Mouse (Mus musculus) embryonic facial prominence, embryonic 11.5 days (tissue): ENCODE results near the gene Gm49027. TPM values are rescaled to one million over a fixed set of nuclear protein-coding genes. Genes with fewer than 3 reads are reported as not detected.
A peak's percentile ranks its signal among the peaks of the same experiment; 100 is the strongest.

Experiments used
- ATAC-seq: fragments of 200-750 bp; cut with Nextera tagmentation; replicated peaks from 2 replicates; pipeline ENCODE4 v1.8.0; 2017; ENCODE audit warnings: low read depth; ENCODE audit not compliant: insufficient number of reproducible peaks, low FRiP score, low TSS enrichment
- DNase-seq: peaks from one replicate; pipeline ENCODE4 v3.0.0-alpha.2; 2015; ENCODE audit warnings: low spot score
- H3K27ac ChIP-seq: fragments of 300-500 bp; sonication (generic); replicated peaks from 2 replicates; pipeline ENCODE4 v1.5.1; 2014; ENCODE audit warnings: mild to moderate bottlenecking, low read depth, low read length, control low read depth
- H3K27me3 ChIP-seq: fragments of 300-500 bp; sonication (generic); 2 replicates; pipeline ENCODE4 v1.6.1; 2014; ENCODE audit warnings: mild to moderate bottlenecking, low read length, moderate library complexity, mixed read lengths; ENCODE audit not compliant: control insufficient read depth, insufficient read depth
- H3K36me3 ChIP-seq: fragments of 300-500 bp; sonication (generic); replicated peaks from 2 replicates; pipeline ENCODE4 v1.6.1; 2014; ENCODE audit warnings: low read depth, mild to moderate bottlenecking, low read length, moderate library complexity, mixed read lengths; ENCODE audit not compliant: control insufficient read depth, insufficient read depth
- H3K4me1 ChIP-seq: fragments of 300-500 bp; sonication (generic); 2 replicates; pipeline ENCODE4 v1.6.1; 2014; ENCODE audit warnings: low read length, mixed read lengths; ENCODE audit not compliant: control insufficient read depth, insufficient read depth
- H3K4me2 ChIP-seq: fragments of 300-500 bp; sonication (generic); 2 replicates; pipeline ENCODE4 v1.6.1; 2014; ENCODE audit warnings: low read depth, mild to moderate bottlenecking, control low read depth, low read length, moderate library complexity
- H3K4me3 ChIP-seq: fragments of 300-500 bp; sonication (generic); 2 replicates; pipeline ENCODE4 v1.5.1; 2014; ENCODE audit warnings: low read depth, low read length, control low read depth
- H3K9ac ChIP-seq: fragments of 300-500 bp; sonication (generic); replicated peaks from 2 replicates; pipeline ENCODE4 v1.6.1; 2014; ENCODE audit warnings: mild to moderate bottlenecking, control low read depth, low read length
- H3K9me3 ChIP-seq: fragments of 300-500 bp; sonication (generic); replicated peaks from 2 replicates; pipeline ENCODE4 v1.6.1; 2016; ENCODE audit warnings: mild to moderate bottlenecking, low read length, inconsistent platforms, mixed read lengths; ENCODE audit not compliant: control insufficient read depth
- WGBS: fragments of 180-500 bp; shearing (Covaris S2); extraction: QIAGEN DNeasy Blood & Tissue Kit; methylation state at CpG from one replicate; pipeline ENCODE4 v1.1.7; 2014; 5-methylcytosine and 5-hydroxymethylcytosine counted together
- polyA plus RNA-seq: library from polyadenylated mRNA; unstranded; fragments of >200 nt; fragmentation: Nextera tagmentation; extraction: Ambion mirVana; gene quantifications from 2 replicates; pipeline ENCODE4 v1.2.1, GENCODE M21; 2014

The Gm49027 gene
- polyA plus RNA-seq: 0.48 and 0.75 TPM in 2 replicates

GRCm38 (mm10) chr5:123525281-123525680 lies at the start of gene Gm49027:
TSS of gene Gm49027 (minus strand) at chr5:123525488.
- no peak for ATAC-seq
- no peaks in the 10 kb centered on the region for H3K9me3 ChIP-seq

GRCm38 (mm10) chr5:123573362-123573761 lies 48.1 kb upstream of the Gm49027 start:
- 65% methylated on average over 8 of the region's 8 CpGs for WGBS
- Histone ChIP-seq H3K9ac (no peak overlapping the region), H3K4me1 (no peaks in the 10 kb centered on the region), H3K4me2 (peak overlapping the region; percentile 25; the same call in 1 of the 2 replicates), H3K27me3 (no peaks in the 10 kb centered on the region), H3K9me3 (no peaks in the 10 kb centered on the region), H3K36me3 (no peaks in the 10 kb centered on the region), H3K4me3 (peak overlapping the region; percentile 96), H3K27ac (no peak overlapping the region)
- DNase-seq (peak; percentile 4), ATAC-seq (0 out of 2 replicates have a peak, but pooled peaks have one; percentile 18)

More at GRCm38 (mm10) chr5:123525281-123525680, at the start of gene Gm49027:
- Histone ChIP-seq H3K27me3 (no peaks in the 10 kb centered on the region), H3K4me1 (no peaks in the 10 kb centered on the region; the same call in 1 of the 2 replicates), H3K4me3 (peak within 1 kb of the TSS; percentile 97), H3K9ac (no peak within 1 kb of the TSS), H3K4me2 (peak within 1 kb of the TSS; percentile 49), H3K36me3 (no peaks in the 10 kb centered on the region; the same call in 1 of the 2 replicates), H3K27ac (no peak within 1 kb of the TSS)
- 83% methylated on average over 7 of the region's 7 CpGs for WGBS
- no peak for DNase-seq

GRCm38 (mm10) chr5:123572357-123573186 lies 47.3 kb upstream of the Gm49027 start, which contains the start of gene Vps33a:
TSS of gene Vps33a (minus strand) at chr5:123573038.
- Histone ChIP-seq H3K27ac (no peak within 1 kb of the TSS), H3K36me3 (no peaks in the 10 kb centered on the region), H3K9me3 (no peaks in the 10 kb centered on the region), H3K4me1 (no peaks in the 10 kb centered on the region), H3K27me3 (no peaks in the 10 kb centered on the region), H3K4me2 (peak within 1 kb of the TSS; percentile 83), H3K4me3 (peak within 1 kb of the TSS; percentile 96), H3K9ac (peak within 1 kb of the TSS; percentile 85)
- ATAC-seq: peak; percentile 88
- DNase-seq: peak; percentile 99
- WGBS: under 1% methylated on average over 54 of the region's 54 CpGs

GRCm38 (mm10) chr5:123561128-123561527 lies 35.8 kb upstream of the Gm49027 start:
- Histone ChIP-seq H3K9me3 (no peaks in the 10 kb centered on the region), H3K27ac (no peak overlapping the region), H3K4me1 (no peaks in the 10 kb centered on the region), H3K36me3 (peaks cover 9% of the 10 kb centered on the region), H3K4me3 (no peak overlapping the region), H3K9ac (no peak overlapping the region), H3K4me2 (no peak overlapping the region), H3K27me3 (no peaks in the 10 kb centered on the region)
- DNase-seq (no peak), ATAC-seq (no peak)
- WGBS: 94% methylated on average over 11 of the region's 11 CpGs

- Histone ChIP-seq H3K27ac (no peak overlapping the region), H3K36me3 (peaks cover 7% of the 10 kb centered on the region), H3K9me3 (no peaks in the 10 kb centered on the region), H3K4me1 (no peaks in the 10 kb centered on the region), H3K27me3 (no peaks in the 10 kb centered on the region), H3K4me2 (no peak overlapping the region), H3K9ac (no peak overlapping the region), H3K4me3 (no peak overlapping the region)
- ATAC-seq (no peak), DNase-seq (no peak)
- 93% methylated on average over 8 of the region's 8 CpGs for WGBS
Observed at GRCm38 (mm10) chr5:123559588-123559987, 34.3 kb upstream of the Gm49027 start.

- no peaks in the 10 kb centered on the region for H3K27me3 ChIP-seq
- ATAC-seq (no peak), DNase-seq (no peak)
- H3K4me1 ChIP-seq: no peaks in the 10 kb centered on the region
- WGBS: 78% methylated on average over 2 of the region's 2 CpGs
- H3K4me2 ChIP-seq: no peak overlapping the region
- no peak overlapping the region for H3K27ac ChIP-seq
- H3K4me3 ChIP-seq: no peak overlapping the region
- no peak overlapping the region for H3K9ac ChIP-seq
- H3K9me3 ChIP-seq: no peaks in the 10 kb centered on the region
- no peaks in the 10 kb centered on the region for H3K36me3 ChIP-seq
Observed at GRCm38 (mm10) chr5:123556451-123556850, 31.2 kb upstream of the Gm49027 start.

GRCm38 (mm10) chr5:123555693-123556092 lies 30.4 kb upstream of the Gm49027 start:
- Histone ChIP-seq H3K4me2 (no peak overlapping the region), H3K4me1 (no peaks in the 10 kb centered on the region), H3K9me3 (no peaks in the 10 kb centered on the region), H3K4me3 (no peak overlapping the region), H3K27ac (no peak overlapping the region), H3K27me3 (no peaks in the 10 kb centered on the region), H3K36me3 (no peaks in the 10 kb centered on the region), H3K9ac (no peak overlapping the region)
- ATAC-seq (no peak), DNase-seq (no peak)
- 91% methylated on average over 7 of the region's 7 CpGs for WGBS

GRCm38 (mm10) chr5:123533801-123534200 lies 8.5 kb upstream of the Gm49027 start:
- Histone ChIP-seq H3K4me3 (no peak overlapping the region), H3K9me3 (no peaks in the 10 kb centered on the region), H3K4me1 (no peaks in the 10 kb centered on the region), H3K9ac (no peak overlapping the region), H3K27me3 (no peaks in the 10 kb centered on the region), H3K4me2 (no peak overlapping the region), H3K36me3 (no peaks in the 10 kb centered on the region; the same call in 1 of the 2 replicates), H3K27ac (no peak overlapping the region)
- 93% methylated on average over 10 of the region's 10 CpGs for WGBS
- DNase-seq (no peak), ATAC-seq (no peak)
